Mouse (Mus musculus) left cerebral cortex, postnatal 25 days (tissue): ENCODE data around the gene Mybl2. TPM values are rescaled to one million over a fixed set of nuclear protein-coding genes. Genes with fewer than 3 reads are reported as not detected.
"Not testable (repeated sequence)": the region's sequence is repeated elsewhere in the genome, so short reads cannot be mapped to it uniquely, and the experiment has no call there.

ENCODE experiments used
- DNase-seq, 2 experiments: peaks; one replicate each; pipeline ENCODE4 v3.0.0; 2022; ENCODE audit warnings: low spot score in 2 of 2, mixed read lengths in 1 of 2
- intact Hi-C: fragments of 180-260 bp; cut with DNase I; formaldehyde crosslinking; loops from one replicate; pipeline ENCODE4 v1.15.1; 2025
- total RNA-seq, 2 experiments: library from RNA; stranded (reverse); gene quantifications; 2 replicates each; pipeline ENCODE4 v1.2.3; 2021

Gene Mybl2
- 1 to 10 TPM; 1.1 to 1.4 TPM for total RNA-seq

DNA sequence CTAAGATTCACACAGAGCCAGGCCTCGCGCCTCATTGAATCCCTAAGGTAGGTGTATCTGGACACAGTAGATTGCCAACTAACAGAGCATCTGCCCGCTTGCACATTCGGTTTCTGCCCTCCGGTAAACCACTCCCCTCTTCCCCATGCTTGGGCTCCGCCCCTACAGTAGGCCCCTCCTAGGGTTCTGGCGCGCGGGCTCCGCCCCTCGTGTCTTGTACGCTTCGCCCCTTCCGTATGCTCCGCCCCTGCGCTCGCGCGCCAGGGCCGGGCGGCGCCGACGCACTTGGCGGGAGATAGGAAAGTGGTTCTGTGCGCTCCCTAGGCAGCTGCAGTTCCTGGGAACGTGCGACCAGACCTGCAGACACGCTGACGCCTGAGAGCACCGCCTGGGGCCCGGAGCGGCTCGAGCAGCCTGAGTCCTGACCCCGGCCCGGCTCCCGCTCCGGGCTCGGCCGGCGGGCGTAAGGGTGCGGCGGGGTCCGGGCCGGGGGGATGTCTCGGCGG lies at the start of gene Mybl2:
Gene Mybl2, plus strand, starts transcription at position 353 of the 506 bp plus-strand sequence.
- DNase-seq: peak; percentile 75 to 87
- intact Hi-C loops: no loop called here

DNA sequence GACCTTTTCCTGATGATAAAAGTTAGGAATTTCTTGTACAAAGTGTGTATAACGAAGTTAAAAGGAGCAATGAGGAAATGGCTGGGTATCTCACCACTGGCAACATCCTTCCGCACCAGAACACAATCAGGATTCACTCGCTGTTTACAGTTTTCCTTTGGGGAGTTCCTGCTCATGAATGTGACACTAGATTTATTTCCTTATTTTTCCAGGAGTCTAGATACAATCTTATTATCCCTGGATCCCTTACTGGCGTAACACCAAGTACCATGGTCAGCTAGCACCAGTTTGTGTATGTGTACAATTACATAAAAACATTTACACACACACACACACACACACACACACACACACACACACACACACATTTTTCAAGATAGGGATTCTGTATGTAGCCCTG lies 47.2 kb upstream of the Mybl2 start:
- intact Hi-C loops: no loop called here
- DNase-seq: no peak

DNA sequence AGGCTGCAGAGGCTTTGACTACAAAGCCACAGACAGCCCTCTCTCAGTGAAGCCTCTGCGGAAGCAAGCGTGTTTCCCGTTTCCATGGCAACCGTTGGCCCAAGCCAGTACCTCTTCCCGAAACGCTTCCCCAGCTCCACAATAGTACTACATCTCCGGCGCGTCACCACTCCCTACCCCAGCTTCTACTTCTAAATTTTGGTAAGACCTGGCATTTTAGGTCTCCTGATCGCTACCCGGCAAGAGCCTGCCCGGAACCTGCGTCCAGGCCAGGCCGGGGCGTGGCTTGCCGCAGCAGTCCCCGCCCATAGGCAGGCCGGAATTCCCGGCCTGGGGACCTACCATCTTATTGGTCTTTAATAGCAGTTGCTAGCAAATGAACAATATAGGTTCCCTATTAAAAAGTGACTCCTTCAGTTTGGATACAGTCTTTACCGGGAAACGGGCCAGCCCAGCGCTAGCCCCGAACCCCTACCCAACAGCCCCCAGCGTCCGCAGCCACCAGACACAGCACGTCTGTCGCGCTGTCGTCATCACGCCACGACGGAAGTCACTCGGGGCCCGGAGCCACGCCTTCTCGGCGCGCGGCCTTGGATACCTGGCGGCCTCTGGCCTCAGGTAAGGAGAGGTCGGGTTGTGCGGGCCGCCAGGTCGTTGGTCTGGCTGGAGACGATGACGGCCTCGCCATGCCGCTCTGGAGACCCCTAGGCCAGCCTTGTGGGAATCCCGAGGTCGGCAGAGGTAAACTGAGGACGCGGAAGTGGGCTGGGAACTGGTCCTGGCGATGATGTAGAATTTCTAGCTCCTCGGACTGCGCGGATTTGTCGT lies 37.4 kb upstream of the Mybl2 start, which contains the start of gene Ift52:
Gene Ift52, plus strand, starts transcription at position 439 of the 828 bp plus-strand sequence.
- DNase-seq: peak; percentile 95 to 96

DNA sequence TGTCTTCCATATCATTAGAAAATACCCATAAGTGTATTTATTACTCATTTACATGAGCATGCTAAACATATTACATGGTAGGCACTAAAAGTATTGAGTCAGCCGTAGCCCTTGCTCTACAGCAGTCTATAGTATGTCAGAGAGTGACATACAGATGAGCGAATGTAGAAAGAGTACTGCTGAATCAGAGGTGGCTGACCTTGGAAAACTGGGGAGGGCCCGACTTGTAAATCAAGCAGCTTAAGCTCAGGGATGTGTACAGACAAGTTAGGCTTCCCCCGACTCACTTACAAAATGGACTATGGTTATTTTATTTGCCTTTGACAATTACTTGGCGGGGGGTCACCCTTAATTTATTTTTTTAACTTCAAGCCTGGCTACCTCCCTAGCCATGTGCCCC lies 23.2 kb upstream of the Mybl2 start:
- intact Hi-C loops: no loop called here

More for the DNA sequence above, 37.4 kb upstream of the Mybl2 start, which contains the start of gene Ift52:
- intact Hi-C loops: loop anchor here (5.0 kb wide), 1 partner anchor 85 kb away; the partner anchor contains the start of gene Srsf6

DNA sequence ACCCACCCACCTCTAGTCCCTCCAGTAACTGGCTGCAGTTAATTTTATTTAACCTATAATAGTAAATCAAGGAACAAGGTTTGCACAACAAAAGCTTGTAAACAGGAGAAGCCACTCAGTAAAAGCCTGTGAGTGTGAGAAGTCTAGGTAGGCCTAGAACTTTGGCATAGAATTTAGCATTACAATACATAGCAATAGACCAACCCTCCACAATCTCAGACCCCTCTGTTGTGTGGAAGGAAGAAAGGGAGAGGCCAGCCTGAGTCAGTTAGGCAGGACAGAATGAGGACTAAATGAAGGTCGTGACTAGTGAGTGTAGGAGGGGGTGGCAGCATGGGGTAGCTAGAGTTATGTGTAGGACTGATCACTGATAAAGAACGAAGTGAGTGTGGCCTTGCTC lies 22.7 kb upstream of the Mybl2 start:
- intact Hi-C loops: no loop called here
- DNase-seq: no peak

More for the DNA sequence above, 23.2 kb upstream of the Mybl2 start:
- no peak for DNase-seq

DNA sequence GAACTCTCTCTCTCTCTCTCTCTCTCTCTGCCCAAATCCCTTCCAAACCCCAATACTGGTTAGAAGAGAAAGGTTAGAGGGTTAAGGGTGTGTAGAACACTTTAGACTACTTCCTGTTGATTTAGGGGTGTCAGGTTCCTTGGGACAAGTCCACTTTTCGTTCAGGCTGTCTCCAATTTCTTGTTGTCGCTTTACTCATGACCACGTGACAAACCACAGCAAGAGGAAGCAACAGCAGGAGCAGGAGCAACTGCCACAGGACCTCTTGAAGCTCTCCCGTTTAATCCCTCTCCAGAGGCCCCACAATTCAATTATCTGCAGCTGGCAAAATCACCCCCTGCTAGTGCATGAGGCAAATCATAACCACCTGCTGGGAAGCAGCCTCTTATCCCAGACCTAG lies 21.9 kb upstream of the Mybl2 start:
- intact Hi-C loops: no loop called here

DNA sequence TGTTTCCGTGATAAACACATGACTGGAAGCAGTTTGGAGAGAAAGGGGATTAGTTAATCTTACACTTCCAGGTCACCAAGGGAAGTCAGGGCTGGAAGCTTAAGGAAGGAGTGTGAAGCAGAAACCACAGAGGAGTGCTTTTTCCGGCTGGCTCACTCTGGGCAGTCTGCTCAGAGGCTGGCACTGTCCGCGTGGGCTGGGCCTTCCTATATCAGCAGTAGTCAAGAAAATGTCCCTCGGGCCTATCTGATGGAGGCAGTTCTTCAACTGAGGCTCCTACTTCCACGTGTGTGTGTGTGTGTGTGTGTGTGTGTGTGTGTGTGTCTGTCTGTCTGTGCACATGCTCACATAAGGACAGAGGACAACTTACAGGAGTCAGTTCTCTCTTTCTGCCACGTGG lies 14.5 kb upstream of the Mybl2 start:
- DNase-seq: no peak
- intact Hi-C loops: no loop called here

More for the DNA sequence above, 21.9 kb upstream of the Mybl2 start:
- DNase-seq: no peak

DNA sequence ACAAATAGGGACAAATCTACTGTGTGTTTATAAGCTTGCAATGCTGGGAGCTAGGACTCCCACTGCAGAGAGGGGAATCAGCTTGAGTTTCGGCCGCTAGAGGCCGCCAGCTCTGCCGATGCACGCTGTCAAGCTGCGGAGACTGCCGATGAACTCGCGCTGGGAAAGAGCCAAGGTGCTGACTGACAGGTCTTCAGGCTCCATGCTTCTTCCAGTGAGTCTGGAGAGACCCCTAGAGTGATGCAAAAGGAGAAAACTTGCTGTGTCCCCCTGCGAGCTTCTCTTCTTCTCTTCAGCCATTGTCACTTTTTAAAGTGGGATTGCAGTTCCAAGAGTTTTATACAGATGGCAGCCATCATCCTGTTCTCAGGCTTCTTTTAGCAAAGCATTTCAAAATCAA lies 6.4 kb upstream of the Mybl2 start:
- intact Hi-C loops: loop anchor here (2.0 to 5.0 kb wide), 2 partner anchors 283 to 354 kb away; no protein-coding TSS in a partner anchor
- peak; percentile 67 to 70 for DNase-seq

DNA sequence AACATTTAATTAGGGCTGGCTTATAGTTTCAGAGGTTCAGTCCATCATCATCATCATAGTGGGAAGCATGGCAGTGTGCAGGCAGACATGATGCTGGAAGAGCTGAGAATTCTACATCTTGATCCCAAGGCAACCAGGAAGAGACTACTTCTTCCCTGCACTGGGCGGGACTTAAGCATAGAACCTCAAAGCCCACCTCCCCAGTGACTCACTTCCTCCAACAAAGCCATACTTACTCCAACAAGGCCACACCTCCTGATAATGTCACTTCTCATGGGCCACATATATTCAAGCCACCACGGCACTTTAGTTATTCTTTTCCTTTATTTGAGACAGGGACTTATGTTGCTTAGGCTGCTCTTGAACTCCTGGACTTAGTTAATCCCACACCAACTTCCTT lies 5.4 kb upstream of the Mybl2 start:
- no peak for DNase-seq
- intact Hi-C loops: loop anchor here (2.0 to 5.0 kb wide), 2 partner anchors 282 to 353 kb away; no protein-coding TSS in a partner anchor

DNA sequence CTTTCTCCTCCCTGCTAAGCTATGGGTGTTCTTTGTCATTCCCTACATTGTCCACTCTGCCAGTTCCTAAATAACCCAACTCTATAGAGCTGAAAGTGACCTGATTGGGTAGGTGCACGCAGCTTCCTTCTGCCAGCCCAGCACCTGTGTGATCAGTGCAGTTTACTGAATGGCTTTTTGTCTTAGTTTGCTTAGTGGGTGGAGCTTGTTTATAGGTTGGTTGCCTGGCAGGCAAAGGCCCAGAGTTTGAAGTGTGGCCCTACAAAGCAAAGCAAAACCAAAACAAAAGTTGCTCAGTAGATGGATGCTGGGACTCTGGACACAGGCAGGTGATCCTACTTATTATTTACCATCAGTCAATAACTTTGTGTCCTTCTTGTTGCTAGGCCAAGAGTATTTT lies 2.8 kb upstream of the Mybl2 start:
- no peak for DNase-seq
- intact Hi-C loops: no loop called here

DNA sequence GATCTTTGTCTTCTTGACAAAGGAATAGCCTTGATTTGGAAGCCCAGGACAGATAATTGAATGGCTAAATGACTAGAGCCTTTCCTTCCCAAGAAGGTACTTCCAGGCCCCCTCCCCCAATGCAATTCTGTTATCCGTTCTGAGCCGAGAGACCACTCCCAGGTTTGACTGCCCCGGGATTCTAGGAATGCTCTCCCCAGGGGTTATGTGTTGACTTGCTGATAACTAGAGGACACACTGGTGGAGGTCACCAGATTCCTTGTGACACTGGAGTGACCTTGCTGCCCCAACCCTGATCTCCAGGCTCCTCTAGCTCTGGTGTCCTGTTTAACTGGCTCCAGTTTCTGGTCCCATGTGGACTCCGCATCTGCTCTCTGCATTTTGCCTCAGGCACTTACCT lies 2.4 kb upstream of the Mybl2 start:
- no peak for DNase-seq
- intact Hi-C loops: no loop called here

DNA sequence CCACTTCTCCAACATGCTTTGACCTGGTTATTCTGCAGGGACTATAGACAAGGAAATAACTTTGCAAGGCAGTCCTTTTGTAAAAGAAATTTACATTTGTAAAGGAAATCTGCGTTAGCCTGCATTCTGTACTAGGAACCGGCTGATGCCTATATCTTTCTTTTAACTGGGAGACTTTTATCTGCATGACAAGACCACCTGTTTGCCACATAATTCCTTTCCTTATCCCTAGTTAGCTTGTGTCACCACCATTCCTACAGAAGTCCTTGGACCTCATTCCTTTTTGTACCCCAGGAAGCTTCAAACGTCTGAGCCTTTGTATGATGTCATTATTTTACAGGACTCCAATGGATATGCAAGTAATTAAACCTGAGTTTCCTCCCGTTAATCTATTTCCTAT lies 1.7 kb upstream of the Mybl2 start:
- intact Hi-C loops: no loop called here
- DNase-seq: no peak

DNA sequence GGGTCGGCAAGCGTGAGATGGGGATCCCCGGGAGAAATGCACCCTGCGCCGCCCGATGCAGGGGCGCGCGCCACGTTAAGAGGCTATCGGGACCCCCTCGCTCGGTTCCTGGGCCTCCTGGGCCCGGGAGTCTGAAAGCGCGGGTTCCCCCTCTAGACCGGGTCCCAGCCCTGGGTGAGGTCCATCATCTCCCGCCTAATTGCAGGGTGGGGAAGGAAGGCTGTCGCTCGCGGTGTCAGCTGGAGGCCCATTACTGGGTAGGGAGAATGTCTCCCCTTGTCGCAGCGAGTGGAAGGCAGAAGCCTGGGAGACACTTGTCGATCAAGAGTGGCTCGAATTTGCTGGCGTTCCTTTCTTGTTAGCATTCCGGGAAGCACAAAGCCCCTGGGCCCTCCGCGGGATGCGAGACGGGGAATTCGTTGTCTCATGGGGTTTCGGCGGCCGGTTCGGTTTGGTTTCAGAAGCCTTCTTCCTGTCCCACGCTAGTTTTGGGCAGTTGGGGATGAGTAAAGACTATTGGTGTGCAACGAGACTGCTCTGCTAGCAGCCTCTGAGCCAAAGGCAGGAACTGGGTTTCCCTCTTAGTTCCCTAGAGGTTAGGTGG lies 506 bp downstream of the Mybl2 start:
- intact Hi-C loops: no loop called here
- DNase-seq: no peak

DNA sequence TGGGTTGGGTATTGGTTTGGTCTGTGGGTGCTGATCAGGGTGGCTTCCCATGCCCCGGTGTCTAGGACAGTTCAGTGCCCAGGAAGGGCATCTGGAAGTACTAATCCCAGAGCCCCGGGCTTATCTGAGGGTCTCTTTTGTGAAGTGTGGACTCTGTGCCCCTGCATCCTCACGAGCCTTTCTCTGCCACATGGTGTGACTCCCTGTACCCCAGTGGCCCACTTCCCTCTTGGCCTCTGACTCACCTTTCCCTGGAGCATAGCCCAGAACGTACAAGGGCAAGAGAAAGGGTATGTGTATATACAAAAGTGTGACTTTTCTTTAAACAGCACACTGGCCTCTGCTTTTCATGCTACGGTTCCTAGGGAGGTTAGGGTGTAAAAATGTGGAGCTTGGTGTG lies 1.2 kb downstream of the Mybl2 start:
- no peak for DNase-seq
- intact Hi-C loops: no loop called here

DNA sequence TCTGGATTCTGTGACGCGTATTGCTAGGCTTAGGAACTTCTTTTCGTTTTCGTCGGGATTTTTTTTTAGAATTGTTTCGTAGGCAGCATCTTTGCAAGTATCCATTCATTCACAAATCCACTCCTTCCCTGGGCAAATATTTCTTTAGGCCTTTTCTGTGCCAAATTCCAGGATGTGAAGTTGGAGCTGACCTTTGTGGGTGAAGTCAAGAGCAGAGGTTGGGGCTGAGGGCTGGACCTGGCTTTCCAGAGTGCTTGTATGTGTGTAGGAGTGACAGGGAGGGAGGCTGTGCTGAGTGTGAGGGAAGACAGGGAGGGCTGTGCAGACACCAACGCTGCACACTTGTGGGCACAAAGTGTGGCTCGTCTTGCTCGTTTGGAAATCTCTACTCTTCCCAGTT lies 2.1 kb downstream of the Mybl2 start:
- intact Hi-C loops: no loop called here

DNA sequence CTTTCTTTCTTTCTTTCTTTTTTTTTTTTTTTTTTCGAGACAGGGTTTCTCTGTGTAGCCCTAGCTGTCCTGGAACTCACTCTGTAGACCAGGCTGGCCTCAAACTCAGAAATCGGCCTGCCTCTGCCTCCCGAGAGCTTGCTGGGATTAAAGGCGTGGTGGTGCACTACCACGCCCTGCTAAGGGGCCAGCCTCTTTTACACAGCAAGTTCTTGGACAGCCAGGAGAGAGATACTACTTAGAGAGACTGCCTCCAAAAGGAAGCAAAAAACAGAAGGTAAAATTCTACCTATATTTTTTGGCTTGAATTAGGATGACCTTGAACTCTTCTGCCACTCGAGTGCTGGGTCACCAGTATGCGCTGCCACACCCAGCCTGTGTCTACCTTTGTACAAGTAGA lies 4.5 kb downstream of the Mybl2 start:
- intact Hi-C loops, DNase-seq: not testable (repeated sequence)

More for the DNA sequence above, 2.1 kb downstream of the Mybl2 start:
- DNase-seq: no peak

DNA sequence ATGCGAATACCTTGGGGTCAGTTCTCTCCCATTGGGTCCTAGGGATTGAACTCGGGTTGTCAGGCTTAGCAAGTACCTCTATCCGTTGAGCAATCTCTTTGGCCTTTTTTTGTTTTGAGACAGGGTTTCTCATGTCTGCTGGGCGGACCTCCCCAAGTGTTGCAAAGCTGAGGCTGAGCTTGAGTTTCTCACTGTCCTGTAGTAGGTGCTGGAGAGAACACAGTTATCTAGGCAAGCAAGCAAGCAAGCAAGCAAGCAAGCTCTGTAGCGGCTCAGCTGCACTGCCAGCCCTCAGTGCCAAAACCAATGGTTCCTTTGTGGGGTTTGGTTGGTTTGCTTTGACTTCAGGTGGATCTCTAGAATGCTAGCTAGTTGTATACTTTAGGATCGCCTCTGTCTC lies 6.1 kb downstream of the Mybl2 start:
- intact Hi-C loops: no loop called here
- no peak for DNase-seq

DNA sequence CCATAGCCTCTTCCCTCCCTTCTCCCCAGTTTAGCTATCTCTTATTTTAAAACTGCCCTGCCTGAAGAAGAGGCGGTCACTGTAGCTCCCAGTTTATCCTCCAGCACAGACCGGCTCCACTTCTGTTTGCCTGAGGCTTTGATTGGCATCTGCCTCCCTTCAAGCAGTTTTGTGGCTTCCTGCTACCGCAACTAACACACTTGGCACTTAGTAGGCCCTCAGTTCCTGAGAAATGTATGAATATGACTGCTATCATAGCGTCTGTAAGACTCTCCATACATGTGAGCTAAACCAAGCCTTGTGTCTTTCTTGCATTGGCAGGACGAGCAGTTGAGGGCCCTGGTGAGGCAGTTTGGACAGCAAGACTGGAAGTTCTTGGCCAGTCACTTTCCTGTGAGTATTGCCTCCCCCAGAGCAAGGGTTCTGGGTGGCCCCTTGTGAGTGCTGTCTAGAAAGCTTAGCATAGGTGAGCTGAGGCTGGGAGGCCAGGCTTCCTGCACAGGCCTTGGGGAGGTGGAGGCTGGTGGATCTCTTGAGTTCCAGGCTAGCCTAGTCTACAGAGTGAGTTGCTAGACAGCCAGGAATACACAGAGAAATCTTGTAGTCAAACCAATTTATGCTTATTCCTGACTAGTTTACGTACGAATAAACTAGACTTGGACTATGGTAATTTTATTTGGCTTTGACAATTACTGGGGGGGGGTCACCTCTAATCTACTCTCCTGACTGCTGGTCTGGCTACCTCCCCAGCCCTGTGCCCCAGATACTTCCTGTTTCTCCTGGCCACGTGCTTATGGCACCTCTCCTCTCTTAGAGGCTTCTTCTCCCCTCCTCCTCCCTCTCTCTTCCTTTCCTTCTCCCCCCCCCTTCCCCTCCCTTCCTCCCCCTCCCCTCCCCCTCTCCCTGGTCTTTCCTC lies 7.0 kb downstream of the Mybl2 start:
- DNase-seq: no peak
- intact Hi-C loops: no loop called here

DNA sequence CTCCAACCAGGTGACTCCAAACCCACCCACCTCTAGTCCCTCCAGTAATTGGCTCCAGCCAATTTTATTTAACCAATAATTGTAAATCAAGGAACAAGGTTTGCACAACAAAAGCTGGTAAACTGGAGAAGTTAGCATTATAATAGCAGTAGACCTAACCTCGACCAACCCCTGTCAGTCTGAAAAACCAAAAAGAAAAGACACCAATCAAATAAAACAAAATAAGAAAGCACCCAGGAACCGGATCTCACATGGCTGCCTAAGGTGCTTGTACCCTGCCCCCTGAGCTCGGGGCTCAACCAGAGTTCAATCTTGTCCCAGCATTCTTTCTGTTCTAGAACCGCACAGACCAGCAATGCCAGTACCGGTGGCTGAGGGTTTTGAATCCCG lies 7.6 kb downstream of the Mybl2 start:
- intact Hi-C loops: no loop called here
- no peak for DNase-seq

DNA sequence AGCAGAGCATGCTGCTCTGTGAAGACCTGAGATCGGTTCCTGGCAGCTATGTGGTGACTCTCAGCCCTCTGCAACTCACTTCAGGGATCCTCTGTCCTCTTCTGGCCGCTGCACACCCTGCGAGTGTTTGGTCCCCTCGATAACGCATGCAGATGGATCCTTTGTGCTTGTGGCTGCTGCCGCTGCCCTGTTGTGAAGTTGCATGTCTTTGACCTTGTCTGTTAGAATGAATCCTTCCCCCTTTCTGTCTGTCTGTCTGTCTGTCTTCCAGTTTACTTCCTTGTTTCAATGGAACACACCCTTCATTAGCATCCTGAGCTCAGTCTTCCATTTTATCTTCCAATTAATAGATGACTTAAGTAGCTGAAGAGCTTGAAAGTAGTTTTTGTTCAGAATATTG lies 11.8 kb downstream of the Mybl2 start:
- no peak for DNase-seq
- intact Hi-C loops: no loop called here
